26 mouse cellular contexts compared by ENCODE assay signal in genomic region chr8:30502164-30502563, GRCm38 (mm10).
DNase-seq lines count a peak whose midpoint lies in the region; ATAC-seq and TF ChIP-seq lines count a peak whose summit lies in the region.
"Had no signal": no experiment of that assay in that cellular context is flagged by ENCODE, and none has a peak within 500 bp of the region (broad histone marks: within the 10 kb centered on the region; RNA-seq: fewer than 3 reads in every experiment).

No protein-coding gene starts in this region.

- no peak for ATAC-seq in cerebellum, adult (ENCODE audit: insufficient number of reproducible peaks, low FRiP score, low TSS enrichment)
- ATAC-seq in Patski, result no peak
- ATAC-seq: CD4-positive, CD25-positive, alpha-beta regulatory T cell, adult 4 months; forebrain, embryonic 13.5 days; inflammation-experienced regulatory T-cells, adult 6 months; lung, postnatal 0 days had no signal

- H3K27ac ChIP-seq in kidney, adult 2 months (ENCODE audit: insufficient read depth, low read depth, low read length), result no peak overlapping the region
- H3K27ac ChIP-seq: forebrain, embryonic 13.5 days; hindbrain, embryonic 10.5 days; hindbrain, embryonic 15.5 days; limb, embryonic 10.5 days; limb, embryonic 15.5 days; liver, embryonic 13.5 days; macrophage; neural tube, embryonic 13.5 days had no signal

- POLR2A ChIA-PET in Patski (lab: Charles Lee), result no interaction called here

- H3K36me3 ChIP-seq in kidney, adult 2 months (ENCODE audit: control insufficient read depth, insufficient read depth, low read length), result no peaks in the 10 kb centered on the region
- H3K36me3 ChIP-seq: hindbrain, embryonic 10.5 days; hindbrain, embryonic 15.5 days; limb, embryonic 10.5 days; limb, embryonic 15.5 days; liver, embryonic 13.5 days; neural tube, embryonic 13.5 days had no signal

- DNase-seq in cerebellum, adult 8-10 months, result peak; percentile 1
- DNase-seq in kidney, postnatal 4 days, result peak; percentile 24 to 31
- DNase-seq in kidney, adult 2 months, result no peak
- peak; percentile 10 for DNase-seq in 3T3-L1 (ENCODE audit: low read depth, low spot score)
- DNase-seq in Patski (ENCODE audit: low read depth, low spot score), result no peak
- no peak for DNase-seq in Muller cell, postnatal 12 days (ENCODE audit: inconsistent ontology term)
- DNase-seq: cerebellum, adult 9-10 months; gastrocnemius, postnatal 10 days; heart, postnatal 14 days; kidney, adult 11 months; liver, embryonic 13.5 days; lung, adult 18-20 months; right cerebral cortex, postnatal 4 days; thymus, postnatal 4 days had no signal

- no peak overlapping the region for H3K4me3 ChIP-seq in kidney, adult 2 months (ENCODE audit: insufficient read depth, low read depth, low read length)
- H3K4me3 ChIP-seq: erythroblast, embryonic 14.5 days; forebrain, embryonic 13.5 days; hindbrain, embryonic 10.5 days; hindbrain, embryonic 15.5 days; limb, embryonic 10.5 days; limb, embryonic 15.5 days; liver, embryonic 13.5 days; neural tube, embryonic 13.5 days had no signal

- CTCF ChIA-PET in Patski (lab: Charles Lee), result no interaction called here

- no peak for TF ChIP-seq CTCF in kidney, adult 2 months (conservative IDR thresholded peaks at IDR 0.05; ENCODE audit: insufficient read depth, insufficient read length, low read depth, low read length)
- peak; percentile 24 for TF ChIP-seq CTCF in Patski (IDR thresholded peaks at IDR 0.05)

- H3K27me3 ChIP-seq in kidney, adult 2 months (replicated peaks; ENCODE audit: control insufficient read depth, insufficient read depth, low read length), result no peaks in the 10 kb centered on the region
- H3K27me3 ChIP-seq in Patski, result no peaks in the 10 kb centered on the region
- H3K27me3 ChIP-seq: forebrain, embryonic 13.5 days; hindbrain, embryonic 15.5 days; limb, embryonic 15.5 days; liver, embryonic 13.5 days; neural tube, embryonic 13.5 days had no signal

- WGBS in kidney, adult 2 months, result 67% methylated on average over 2 of the region's 2 CpGs

- no peak for TF ChIP-seq POLR2A in kidney, adult 2 months (IDR thresholded peaks at IDR 0.05; ENCODE audit: low read depth, low read length)

- in situ Hi-C loops in Patski (cut with MboI; ENCODE audit: low pct_unique_long_range_greater_than_20kb), result no loop called here

- no peaks in the 10 kb centered on the region for H3K4me1 ChIP-seq in kidney, adult 2 months (ENCODE audit: control insufficient read depth, insufficient read depth, low read length)
- H3K4me1 ChIP-seq: forebrain, embryonic 13.5 days; hindbrain, embryonic 10.5 days; hindbrain, embryonic 15.5 days; limb, embryonic 10.5 days; limb, embryonic 15.5 days; liver, embryonic 13.5 days; neural tube, embryonic 13.5 days had no signal

Comparison
In these comparisons a context has a peak if more than half of its experiments do, and no peak if none do; other contexts are left out.
1. DNase-seq: peak in cerebellum, adult 8-10 months (single experiment), kidney, postnatal 4 days (2 of 2) and 3T3-L1 (single experiment); none in kidney, adult 2 months (single experiment), Patski (single experiment) and Muller cell, postnatal 12 days (single experiment).